Mouse (Mus musculus) olfactory bulb, adult 2 months (tissue): Measurements from ENCODE around the gene Dusp3.

ENCODE experiments used
- CTCF ChIP-seq: fragments of 200-500 bp; IDR thresholded peaks from 2 replicates; pipeline ENCODE4 v1.5.1; 2012; ENCODE audit warnings: low read depth, mild to moderate bottlenecking, low read length, moderate library complexity; ENCODE audit not compliant: insufficient read depth
- POLR2A ChIP-seq: fragments of 200-500 bp; IDR thresholded peaks from 2 replicates; pipeline ENCODE4 v1.6.1; 2012; ENCODE audit warnings: mild to moderate bottlenecking, low read depth, low read length, moderate library complexity; ENCODE audit not compliant: insufficient read depth

- no peak for TF ChIP-seq POLR2A
- no peak for TF ChIP-seq CTCF
Measured at GRCm38 (mm10) chr11:101950021-101950420, 36.8 kb downstream of the Dusp3 start.
